Mouse (Mus musculus): ENCODE measurements around the gene Celsr1. TPM values are rescaled to one million over a fixed set of nuclear protein-coding genes. Genes with fewer than 3 reads are reported as not detected.

The Celsr1 gene
- polyA plus RNA-seq, 1 experiment from 2014 or later, result 2.2 TPM

- Histone ChIP-seq H3K9me3 (replicated peaks; ENCODE audit: control insufficient read depth, low read length) (no peaks in the 10 kb centered on the region), H3K4me3 (ENCODE audit: low read depth, low read length) (no peak overlapping the region), H3K36me3 (ENCODE audit: control insufficient read depth, insufficient read depth, low read length) (peaks cover 18% of the 10 kb centered on the region), H3K27ac (ENCODE audit: low read depth, low read length) (no peak overlapping the region), H3K27me3 (ENCODE audit: control insufficient read depth, insufficient read depth, low read length) (no peaks in the 10 kb centered on the region), H3K9ac (ENCODE audit: low read depth, low read length) (no peak overlapping the region), H3K4me2 (no peak overlapping the region), H3K4me1 (ENCODE audit: control insufficient read depth, insufficient read depth, low read length) (no peaks in the 10 kb centered on the region)
- WGBS (ENCODE audit: insufficient replicate concordance), result 83% methylated on average over 7 of the region's 7 CpGs
- ATAC-seq (replicated peaks; ENCODE audit: insufficient number of reproducible peaks, low FRiP score, low TSS enrichment), result no peak
These were observed 139.7 kb downstream of the Celsr1 start for GRCm38 (mm10) chr15:85893871-85894270.

GRCm38 (mm10) chr15:85892498-85893118, 141.0 kb downstream of the Celsr1 start:
- Histone ChIP-seq H3K4me2 (no peak overlapping the region), H3K36me3 (ENCODE audit: control insufficient read depth, insufficient read depth, low read length) (peaks cover 18% of the 10 kb centered on the region), H3K27ac (ENCODE audit: low read depth, low read length) (no peak overlapping the region), H3K9me3 (replicated peaks; ENCODE audit: control insufficient read depth, low read length) (no peaks in the 10 kb centered on the region), H3K4me1 (ENCODE audit: control insufficient read depth, insufficient read depth, low read length) (no peaks in the 10 kb centered on the region), H3K27me3 (ENCODE audit: control insufficient read depth, insufficient read depth, low read length) (no peaks in the 10 kb centered on the region), H3K9ac (ENCODE audit: low read depth, low read length) (no peak overlapping the region), H3K4me3 (ENCODE audit: low read depth, low read length) (no peak overlapping the region)
- no peak for ATAC-seq (replicated peaks; ENCODE audit: insufficient number of reproducible peaks, low FRiP score, low TSS enrichment)
- WGBS (ENCODE audit: insufficient replicate concordance), result 85% methylated on average over 13 of the region's 13 CpGs

- Histone ChIP-seq H3K9me3 (replicated peaks; ENCODE audit: control insufficient read depth, low read length) (no peaks in the 10 kb centered on the region), H3K9ac (ENCODE audit: low read depth, low read length) (no peak overlapping the region), H3K36me3 (ENCODE audit: control insufficient read depth, insufficient read depth, low read length) (peaks cover 18% of the 10 kb centered on the region), H3K4me2 (no peak overlapping the region), H3K27me3 (ENCODE audit: control insufficient read depth, insufficient read depth, low read length) (no peaks in the 10 kb centered on the region), H3K4me1 (ENCODE audit: control insufficient read depth, insufficient read depth, low read length) (no peaks in the 10 kb centered on the region), H3K27ac (ENCODE audit: low read depth, low read length) (no peak overlapping the region), H3K4me3 (ENCODE audit: low read depth, low read length) (no peak overlapping the region)
- WGBS (ENCODE audit: insufficient replicate concordance), result 80% methylated on average over 10 of the region's 10 CpGs
- no peak for ATAC-seq (replicated peaks; ENCODE audit: insufficient number of reproducible peaks, low FRiP score, low TSS enrichment)
These were observed 141.6 kb downstream of the Celsr1 start for GRCm38 (mm10) chr15:85891971-85892370.

GRCm38 (mm10) chr15:85889235-85889634, 144.3 kb downstream of the Celsr1 start:
- Histone ChIP-seq H3K27me3 (ENCODE audit: control insufficient read depth, insufficient read depth, low read length) (no peaks in the 10 kb centered on the region), H3K4me3 (ENCODE audit: low read depth, low read length) (no peak overlapping the region), H3K9ac (ENCODE audit: low read depth, low read length) (no peak overlapping the region), H3K4me2 (no peak overlapping the region), H3K36me3 (ENCODE audit: control insufficient read depth, insufficient read depth, low read length) (peaks cover 15% of the 10 kb centered on the region), H3K9me3 (replicated peaks; ENCODE audit: control insufficient read depth, low read length) (no peaks in the 10 kb centered on the region), H3K27ac (ENCODE audit: low read depth, low read length) (no peak overlapping the region), H3K4me1 (ENCODE audit: control insufficient read depth, insufficient read depth, low read length) (no peaks in the 10 kb centered on the region)
- WGBS (ENCODE audit: insufficient replicate concordance), result 72% methylated on average over 4 of the region's 4 CpGs
- no peak for ATAC-seq (replicated peaks; ENCODE audit: insufficient number of reproducible peaks, low FRiP score, low TSS enrichment)

- H3K4me1 ChIP-seq (ENCODE audit: control insufficient read depth, insufficient read depth, low read length), result no peaks in the 10 kb centered on the region
- no peak for ATAC-seq (replicated peaks; ENCODE audit: insufficient number of reproducible peaks, low FRiP score, low TSS enrichment)
- H3K36me3 ChIP-seq (ENCODE audit: control insufficient read depth, insufficient read depth, low read length), result peaks cover 12% of the 10 kb centered on the region
- 73% methylated on average over 5 of the region's 5 CpGs for WGBS (ENCODE audit: insufficient replicate concordance)
- no peaks in the 10 kb centered on the region for H3K27me3 ChIP-seq (ENCODE audit: control insufficient read depth, insufficient read depth, low read length)
- H3K4me2 ChIP-seq, result no peak overlapping the region
- H3K9ac ChIP-seq (ENCODE audit: low read depth, low read length), result no peak overlapping the region
- no peak overlapping the region for H3K4me3 ChIP-seq (ENCODE audit: low read depth, low read length)
- no peak overlapping the region for H3K27ac ChIP-seq (ENCODE audit: low read depth, low read length)
- H3K9me3 ChIP-seq (replicated peaks; ENCODE audit: control insufficient read depth, low read length), result no peaks in the 10 kb centered on the region
These were observed 148.0 kb downstream of the Celsr1 start for GRCm38 (mm10) chr15:85885606-85886005.

- H3K27ac ChIP-seq (ENCODE audit: low read depth, low read length), result peak overlapping the region; percentile 85
- peak overlapping the region; percentile 85 for H3K9ac ChIP-seq (ENCODE audit: low read depth, low read length)
- H3K4me3 ChIP-seq (ENCODE audit: low read depth, low read length), result peak overlapping the region; percentile 70
- peaks cover 19% of the 10 kb centered on the region for H3K36me3 ChIP-seq (ENCODE audit: control insufficient read depth, insufficient read depth, low read length)
- H3K27me3 ChIP-seq (ENCODE audit: control insufficient read depth, insufficient read depth, low read length), result no peaks in the 10 kb centered on the region
- peak; percentile 37 for ATAC-seq (replicated peaks; ENCODE audit: insufficient number of reproducible peaks, low FRiP score, low TSS enrichment)
- peak overlapping the region; percentile 95 for H3K4me2 ChIP-seq
- peaks cover 11% of the 10 kb centered on the region for H3K4me1 ChIP-seq (ENCODE audit: control insufficient read depth, insufficient read depth, low read length)
- WGBS (ENCODE audit: insufficient replicate concordance), result 1% methylated on average over 18 of the region's 18 CpGs
- H3K9me3 ChIP-seq (replicated peaks; ENCODE audit: control insufficient read depth, low read length), result no peaks in the 10 kb centered on the region
These were observed 154.1 kb downstream of the Celsr1 start for GRCm38 (mm10) chr15:85879498-85879895.

- H3K9ac ChIP-seq (ENCODE audit: low read depth, low read length), result peak within 1 kb of the TSS; percentile 85
- H3K4me2 ChIP-seq, result peak within 1 kb of the TSS; percentile 95
- under 1% methylated on average over 49 of the region's 50 CpGs for WGBS (ENCODE audit: insufficient replicate concordance)
- peaks cover 22% of the 10 kb centered on the region for H3K36me3 ChIP-seq (ENCODE audit: control insufficient read depth, insufficient read depth, low read length)
- H3K27me3 ChIP-seq (ENCODE audit: control insufficient read depth, insufficient read depth, low read length), result no peaks in the 10 kb centered on the region
- peak; percentile 91 for ATAC-seq (replicated peaks; ENCODE audit: insufficient number of reproducible peaks, low FRiP score, low TSS enrichment)
- peak within 1 kb of the TSS; percentile 70 for H3K4me3 ChIP-seq (ENCODE audit: low read depth, low read length)
- no peaks in the 10 kb centered on the region for H3K9me3 ChIP-seq (replicated peaks; ENCODE audit: control insufficient read depth, low read length)
- peaks cover 11% of the 10 kb centered on the region for H3K4me1 ChIP-seq (ENCODE audit: control insufficient read depth, insufficient read depth, low read length)
- H3K27ac ChIP-seq (ENCODE audit: low read depth, low read length), result peak within 1 kb of the TSS; percentile 85
These were observed 154.6 kb downstream of the Celsr1 start, which contains the start of gene Trmu for GRCm38 (mm10) chr15:85878848-85879497. Trmu (plus strand) TSS chr15:85879312.

- H3K4me2 ChIP-seq, result no peak overlapping the region
- ATAC-seq (replicated peaks; ENCODE audit: insufficient number of reproducible peaks, low FRiP score, low TSS enrichment), result no peak
- H3K27ac ChIP-seq (ENCODE audit: low read depth, low read length), result no peak overlapping the region
- no peaks in the 10 kb centered on the region for H3K9me3 ChIP-seq (replicated peaks; ENCODE audit: control insufficient read depth, low read length)
- peaks cover 24% of the 10 kb centered on the region for H3K36me3 ChIP-seq (ENCODE audit: control insufficient read depth, insufficient read depth, low read length)
- H3K4me3 ChIP-seq (ENCODE audit: low read depth, low read length), result no peak overlapping the region
- peaks cover 11% of the 10 kb centered on the region for H3K4me1 ChIP-seq (ENCODE audit: control insufficient read depth, insufficient read depth, low read length)
- no peak overlapping the region for H3K9ac ChIP-seq (ENCODE audit: low read depth, low read length)
- H3K27me3 ChIP-seq (ENCODE audit: control insufficient read depth, insufficient read depth, low read length), result no peaks in the 10 kb centered on the region
- 92% methylated on average over 7 of the region's 7 CpGs for WGBS (ENCODE audit: insufficient replicate concordance)
These were observed 156.2 kb downstream of the Celsr1 start for GRCm38 (mm10) chr15:85877336-85877735.

- Histone ChIP-seq H3K4me3 (ENCODE audit: low read depth, low read length) (no peak overlapping the region), H3K4me1 (ENCODE audit: control insufficient read depth, insufficient read depth, low read length) (no peaks in the 10 kb centered on the region), H3K36me3 (ENCODE audit: control insufficient read depth, insufficient read depth, low read length) (peaks cover 43% of the 10 kb centered on the region), H3K27me3 (ENCODE audit: control insufficient read depth, insufficient read depth, low read length) (no peaks in the 10 kb centered on the region), H3K27ac (ENCODE audit: low read depth, low read length) (no peak overlapping the region), H3K4me2 (no peak overlapping the region), H3K9ac (ENCODE audit: low read depth, low read length) (no peak overlapping the region), H3K9me3 (replicated peaks; ENCODE audit: control insufficient read depth, low read length) (no peaks in the 10 kb centered on the region)
- ATAC-seq (replicated peaks; ENCODE audit: insufficient number of reproducible peaks, low FRiP score, low TSS enrichment), result no peak
- 55% methylated on average over 6 of the region's 6 CpGs for WGBS (ENCODE audit: insufficient replicate concordance)
These were observed 165.9 kb downstream of the Celsr1 start for GRCm38 (mm10) chr15:85867696-85868095.

Data from heart, embryonic 11.5 days (tissue).